Mouse (Mus musculus): Measurements from ENCODE around the gene Sgce.
A peak's percentile ranks its signal among the peaks of the same experiment; 100 is the strongest.
"Not testable (repeated sequence)": the region's sequence is repeated elsewhere in the genome, so short reads cannot be mapped to it uniquely, and the experiment has no call there.

Gene Sgce

GRCm38 (mm10) chr6:4722142-4722541, 24.9 kb downstream of the Sgce start:
- no peak for DNase-seq

- no peak for DNase-seq
These were observed 29.7 kb downstream of the Sgce start for GRCm38 (mm10) chr6:4717344-4717743.

GRCm38 (mm10) chr6:4716171-4716570, 30.8 kb downstream of the Sgce start:
- no peak for DNase-seq

- peak; percentile 4 for DNase-seq
These were observed 38.0 kb downstream of the Sgce start for GRCm38 (mm10) chr6:4708971-4709370.

GRCm38 (mm10) chr6:4706415-4706814, 40.6 kb downstream of the Sgce start:
- no peak for DNase-seq

GRCm38 (mm10) chr6:4703908-4704307, 43.1 kb downstream of the Sgce start:
- no peak for DNase-seq

- no peak for DNase-seq
These were observed 45.4 kb downstream of the Sgce start for GRCm38 (mm10) chr6:4701641-4702040.

- no peak for DNase-seq
These were observed 51.2 kb downstream of the Sgce start for GRCm38 (mm10) chr6:4695778-4696177.

GRCm38 (mm10) chr6:4694672-4695231, 52.3 kb downstream of the Sgce start:
- no peak for DNase-seq

- no peak for DNase-seq
These were observed 53.5 kb downstream of the Sgce start for GRCm38 (mm10) chr6:4693544-4693943.

GRCm38 (mm10) chr6:4690438-4690837, 56.6 kb downstream of the Sgce start:
- no peak for DNase-seq

- DNase-seq = no peak
These were observed 62.2 kb downstream of the Sgce start for GRCm38 (mm10) chr6:4684706-4685340.

- no peak for DNase-seq
These were observed 66.4 kb downstream of the Sgce start for GRCm38 (mm10) chr6:4680576-4680975.

GRCm38 (mm10) chr6:4679981-4680380, 67.0 kb downstream of the Sgce start:
- no peak for DNase-seq

- DNase-seq = no peak
These were observed 69.6 kb downstream of the Sgce start for GRCm38 (mm10) chr6:4677356-4677761.

- no peak for DNase-seq
These were observed 81.9 kb downstream of the Sgce start for GRCm38 (mm10) chr6:4665154-4665553.

- DNase-seq = no peak
These were observed 82.7 kb downstream of the Sgce start for GRCm38 (mm10) chr6:4664313-4664712.

GRCm38 (mm10) chr6:4663516-4663915, 83.5 kb downstream of the Sgce start:
- DNase-seq = no peak

- no peak for DNase-seq
These were observed 88.1 kb downstream of the Sgce start for GRCm38 (mm10) chr6:4658861-4659260.

GRCm38 (mm10) chr6:4655924-4656323, 91.1 kb downstream of the Sgce start:
- no peak for DNase-seq

- no peak for DNase-seq
These were observed 91.5 kb downstream of the Sgce start for GRCm38 (mm10) chr6:4655466-4655865.

- not testable (repeated sequence) for DNase-seq
These were observed 93.3 kb downstream of the Sgce start for GRCm38 (mm10) chr6:4653741-4654140.

- no peak for DNase-seq
These were observed 94.3 kb downstream of the Sgce start for GRCm38 (mm10) chr6:4652596-4653134.

- no peak for DNase-seq
These were observed 99.7 kb downstream of the Sgce start for GRCm38 (mm10) chr6:4647351-4647750.

GRCm38 (mm10) chr6:4642068-4642467, 104.9 kb downstream of the Sgce start:
- no peak for DNase-seq
